Mouse (Mus musculus): ENCODE measurements around the gene Mrpl23. TPM values are rescaled to one million over a fixed set of nuclear protein-coding genes. Genes with fewer than 3 reads are reported as not detected.

Gene Mrpl23
- 1 to 10 TPM; 6.4 to 7.2 TPM for total RNA-seq (2021)
- long read RNA-seq, experiment 1, transcript Mrpl23-201 (5 exons, 692 nt) = major isoform, 67 of 84 reads
- long read RNA-seq, experiment 1, partial matches to known transcripts = 8 of 84 reads
- long read RNA-seq, experiment 1, other reads (novel, unspliced or antisense) = 8 of 84 reads
- long read RNA-seq, experiment 2, transcript Mrpl23-201 (5 exons, 692 nt) = major isoform, 56 of 66 reads
- long read RNA-seq, experiment 2, partial matches to known transcripts = 5 of 66 reads
- long read RNA-seq, experiment 2, other reads (novel, unspliced or antisense) = 5 of 66 reads

- no peak for DNase-seq
Measured at GRCm38 (mm10) chr7:142532671-142533058, at the start of gene Mrpl23. Gene Mrpl23 (plus strand): TSS chr7:142532686.

- DNase-seq = no peak
Measured at GRCm38 (mm10) chr7:142483136-142483535, 49.4 kb upstream of the Mrpl23 start.

- peak; percentile 78 for DNase-seq
Measured at GRCm38 (mm10) chr7:142484780-142485179, 47.7 kb upstream of the Mrpl23 start.

DNA sequence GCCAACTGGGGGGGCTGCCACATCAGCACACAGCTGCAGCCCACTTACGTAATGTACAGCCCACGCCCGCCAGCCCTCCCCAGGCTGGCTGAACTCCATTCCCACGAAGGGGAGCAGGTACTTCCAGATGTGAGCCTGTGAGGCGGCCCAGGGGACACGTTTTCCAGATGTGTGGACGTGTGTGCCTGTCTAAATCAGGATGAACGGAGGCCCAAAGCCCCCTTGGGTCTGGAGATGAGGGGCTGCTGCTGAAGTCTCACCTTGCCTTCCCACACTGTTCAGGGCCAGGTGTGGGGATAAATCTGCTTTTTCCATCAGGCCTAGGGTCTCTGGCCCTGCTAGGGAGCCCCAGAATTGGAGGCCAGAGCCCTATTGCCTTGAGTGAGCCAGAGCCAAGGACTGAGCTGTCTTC is 45.7 kb upstream of the Mrpl23 start:
- DNase-seq = no peak

DNA sequence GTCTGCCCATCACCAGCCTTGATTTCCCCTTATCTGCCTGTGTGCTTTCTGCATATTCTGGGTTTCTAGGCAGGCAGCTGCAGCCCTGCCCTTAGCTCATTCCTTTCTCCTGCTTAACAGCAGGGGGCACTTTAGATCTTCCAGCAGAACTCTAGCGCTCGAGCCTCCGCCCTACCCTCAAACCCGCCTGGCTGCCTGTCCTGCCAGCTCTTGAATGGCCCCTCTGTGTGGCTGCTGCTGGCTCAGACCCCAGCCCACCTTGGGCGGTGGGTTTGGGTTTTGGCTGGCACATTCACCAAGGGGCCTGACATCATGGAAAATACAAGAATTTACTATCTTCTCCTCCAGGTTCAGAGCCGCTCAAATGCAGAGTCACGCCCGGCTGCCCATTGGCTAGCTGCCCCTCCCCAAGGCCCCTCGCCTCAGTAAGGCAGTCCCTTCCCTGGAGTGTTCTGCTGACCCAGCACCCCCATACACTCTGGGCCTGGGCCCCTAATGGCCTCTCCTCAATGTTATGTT is 45.1 kb upstream of the Mrpl23 start:
- no peak for DNase-seq

DNA sequence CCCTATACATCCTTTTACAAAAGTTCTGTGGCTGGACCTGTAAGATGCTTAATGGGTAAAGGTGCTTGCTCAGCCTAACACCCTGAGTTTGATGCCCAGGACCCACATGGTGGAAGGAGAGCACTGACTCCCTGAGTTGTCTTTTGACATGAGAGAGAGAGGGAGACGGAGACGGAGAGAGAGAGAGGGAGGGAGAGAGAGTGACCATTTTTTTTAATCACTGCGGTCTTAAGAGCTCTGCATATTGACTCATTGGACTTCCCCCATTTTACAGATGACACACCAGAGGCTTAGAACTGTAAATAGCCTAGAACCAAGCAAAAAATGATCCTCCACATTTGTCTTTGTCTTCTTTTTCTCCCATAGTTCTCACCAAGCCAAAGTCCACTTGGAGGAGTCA is 44.4 kb upstream of the Mrpl23 start:
- DNase-seq = no peak

DNA sequence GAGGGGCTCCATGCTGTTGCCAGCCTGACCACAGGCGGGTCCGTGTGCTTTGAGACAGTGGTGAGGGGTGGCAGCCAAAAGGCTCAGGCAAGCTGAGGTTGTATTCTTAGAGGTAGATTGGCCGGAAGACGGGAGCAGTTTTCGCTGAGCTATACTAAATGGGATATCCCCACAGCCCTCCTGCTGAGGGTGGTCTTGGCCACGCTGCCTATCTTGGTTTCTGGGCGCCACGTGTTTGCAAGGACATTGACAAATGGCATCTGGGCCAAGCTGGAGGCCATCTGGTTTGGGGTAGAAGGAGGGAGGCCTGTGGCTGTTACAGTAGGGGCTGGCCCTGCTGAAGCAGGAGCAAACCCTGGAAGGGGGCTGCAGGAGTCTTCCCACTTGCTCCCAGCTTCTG is 39.0 kb upstream of the Mrpl23 start:
- DNase-seq = no peak

- peak; percentile 67 for DNase-seq
Measured at GRCm38 (mm10) chr7:142496158-142496557, 36.3 kb upstream of the Mrpl23 start.

- DNase-seq = no peak
Measured at GRCm38 (mm10) chr7:142496800-142497199, 35.7 kb upstream of the Mrpl23 start.

DNA sequence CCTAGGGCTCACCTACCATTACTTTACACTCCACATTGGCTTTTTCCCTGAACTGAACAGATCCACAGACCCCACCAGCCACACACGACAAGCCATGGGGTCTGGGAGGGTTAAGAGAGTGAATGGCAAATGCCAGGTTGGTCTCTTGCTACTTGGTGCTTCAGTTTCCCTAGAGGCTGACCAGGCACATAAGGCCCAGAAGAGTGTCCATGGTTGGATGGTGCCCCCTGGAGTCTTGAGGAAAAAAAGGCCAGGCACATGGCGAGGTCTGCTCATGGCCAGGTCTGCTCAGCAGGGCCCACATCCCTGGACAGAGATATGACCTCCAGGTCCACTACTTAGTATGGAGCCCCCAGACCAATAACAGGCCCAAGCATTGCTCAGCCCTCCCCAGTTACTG is 34.7 kb upstream of the Mrpl23 start:
- DNase-seq = no peak

GRCm38 (mm10) chr7:142498575-142498974 is 33.9 kb upstream of the Mrpl23 start, which contains the start of gene Tnnt3:
Gene Tnnt3 (plus strand): TSS chr7:142498836.
- no peak for DNase-seq

GRCm38 (mm10) chr7:142499010-142499721 is 33.3 kb upstream of the Mrpl23 start:
- DNase-seq = no peak

GRCm38 (mm10) chr7:142500032-142500431 is 32.5 kb upstream of the Mrpl23 start:
- peak; percentile 66 for DNase-seq

GRCm38 (mm10) chr7:142503206-142503605 is 29.3 kb upstream of the Mrpl23 start:
- DNase-seq = no peak

- no peak for DNase-seq
Measured at GRCm38 (mm10) chr7:142505942-142506341, 26.5 kb upstream of the Mrpl23 start.

GRCm38 (mm10) chr7:142506501-142506900 is 26.0 kb upstream of the Mrpl23 start:
- DNase-seq = no peak

DNA sequence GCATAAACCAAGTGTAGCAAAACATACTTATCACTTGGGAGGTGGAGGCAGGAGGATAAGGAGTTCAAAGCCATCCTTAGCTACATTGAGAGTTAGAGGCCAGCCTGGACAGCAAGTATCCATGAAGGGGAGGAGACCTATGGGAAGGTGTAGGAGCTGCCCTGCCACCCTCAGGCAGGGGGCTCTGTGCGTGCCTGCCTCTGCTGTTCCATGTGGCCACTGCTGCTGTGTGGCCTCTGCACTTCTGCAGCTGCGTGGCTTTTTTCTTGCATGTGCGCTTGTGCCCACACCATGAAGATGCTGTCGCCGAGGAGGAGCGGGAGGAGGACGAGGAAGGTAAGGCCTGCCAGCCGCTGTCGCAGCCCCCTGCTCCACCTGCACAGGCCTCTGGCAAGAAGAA is 25.0 kb upstream of the Mrpl23 start:
- DNase-seq = no peak

GRCm38 (mm10) chr7:142509518-142509917 is 23.0 kb upstream of the Mrpl23 start:
- DNase-seq = no peak

GRCm38 (mm10) chr7:142510021-142510777 is 22.3 kb upstream of the Mrpl23 start:
- DNase-seq = no peak

DNA sequence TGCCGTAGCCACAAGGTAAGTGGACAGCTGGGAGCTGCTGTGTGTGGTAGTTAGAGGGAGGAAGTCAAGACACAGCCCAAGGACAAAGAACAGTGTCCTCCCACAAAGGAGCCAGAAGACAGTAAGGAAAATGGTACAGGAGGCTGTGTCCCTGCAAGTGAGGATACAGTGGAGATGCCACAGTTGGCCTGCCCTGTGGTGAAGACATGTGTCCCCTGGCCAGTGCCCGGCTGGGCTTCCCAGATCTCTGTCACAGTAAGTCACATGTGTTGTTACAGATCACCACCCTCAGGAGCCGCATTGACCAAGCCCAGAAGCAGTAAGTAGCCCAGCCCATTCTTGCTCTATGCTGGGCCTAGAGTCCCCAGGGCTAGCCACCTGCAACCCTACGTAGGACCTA is 18.4 kb upstream of the Mrpl23 start:
- DNase-seq = no peak

DNA sequence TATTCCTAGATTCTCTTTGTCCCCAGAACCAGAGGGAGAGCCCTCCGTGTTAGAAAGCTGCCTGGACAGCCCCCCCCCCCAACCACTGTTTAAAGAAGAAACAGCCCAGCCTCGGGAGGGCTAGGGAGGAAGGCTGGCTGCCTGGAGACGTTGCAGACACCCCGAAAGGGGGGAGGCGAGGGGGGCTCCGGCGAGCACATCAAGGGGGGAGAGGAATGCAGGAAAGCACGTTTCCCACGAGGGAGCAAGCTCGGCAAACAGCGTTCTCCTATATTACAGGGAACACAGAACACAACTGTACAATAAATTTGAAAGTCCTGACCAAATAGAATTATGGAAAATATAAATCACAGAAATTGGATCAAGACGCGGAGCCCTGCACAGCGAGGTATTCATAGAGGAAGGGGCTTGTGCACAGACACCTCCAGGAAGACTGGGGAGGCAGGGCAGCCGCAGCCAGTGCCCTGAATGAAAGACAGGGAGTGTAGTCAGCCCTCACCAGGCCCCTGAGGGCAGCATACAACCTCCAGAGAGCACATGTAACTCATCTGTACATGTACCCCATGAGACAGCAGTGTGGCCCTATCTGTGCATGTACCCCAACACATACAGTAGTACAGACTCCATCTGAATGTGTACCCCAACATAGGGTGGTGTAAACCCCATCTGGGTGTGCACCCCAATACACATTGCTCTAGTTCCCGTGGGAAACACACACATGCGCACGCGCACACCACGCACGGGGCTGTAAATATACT is 16.1 kb upstream of the Mrpl23 start:
- no peak for DNase-seq

- no peak for DNase-seq
Measured at GRCm38 (mm10) chr7:142517531-142517930, 15.0 kb upstream of the Mrpl23 start.

Measured in gastrocnemius, postnatal 10 days (tissue).